Mouse (Mus musculus): ENCODE measurements around the gene Slc12a5. TPM values are rescaled to one million over a fixed set of nuclear protein-coding genes. Genes with fewer than 3 reads are reported as not detected.

Gene Slc12a5
- polyA plus RNA-seq, 1 experiment from 2014 or later = 1.3 TPM

DNA sequence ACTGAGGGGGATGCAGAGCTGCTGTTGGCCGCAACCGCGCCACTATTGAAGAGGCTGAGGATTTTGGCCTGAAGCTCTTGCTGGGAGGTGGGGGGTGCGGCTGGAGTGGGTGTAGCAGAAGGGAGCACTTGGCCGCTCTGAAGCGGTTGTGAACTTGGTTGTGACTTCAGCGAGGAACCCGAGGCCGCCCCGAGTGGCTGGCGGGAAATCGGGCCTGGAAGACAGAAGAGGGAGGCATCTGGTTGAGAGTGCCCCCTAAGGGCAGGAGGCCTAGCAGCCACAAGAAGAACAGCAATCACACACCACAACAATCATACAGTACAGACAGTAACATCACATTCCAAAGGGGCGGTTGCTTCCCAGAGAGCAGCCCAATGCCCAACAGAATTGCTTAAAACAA is 41.4 kb downstream of the Slc12a5 start:
- Histone ChIP-seq H3K36me3 (peaks cover 82% of the 10 kb centered on the region), H3K4me3 (no peak overlapping the region), H3K9ac (no peak overlapping the region), H3K27me3 (replicated peaks) (peaks cover 31% of the 10 kb centered on the region), H3K27ac (ENCODE audit: poor library complexity, severe bottlenecking) (no peak overlapping the region), H3K9me3 (replicated peaks) (no peaks in the 10 kb centered on the region), H3K4me1 (replicated peaks) (peaks cover 20% of the 10 kb centered on the region), H3K4me2 (no peak overlapping the region)
- no peak for ATAC-seq (ENCODE audit: insufficient number of reproducible peaks, low FRiP score)
- WGBS = 93% methylated on average over 13 of the region's 13 CpGs

- H3K9me3 ChIP-seq (replicated peaks) = no peaks in the 10 kb centered on the region
- no peak overlapping the region for H3K4me2 ChIP-seq
- peaks cover 8% of the 10 kb centered on the region for H3K4me1 ChIP-seq (replicated peaks)
- H3K9ac ChIP-seq = no peak overlapping the region
- H3K4me3 ChIP-seq = no peak overlapping the region
- peaks cover 94% of the 10 kb centered on the region for H3K36me3 ChIP-seq
- peaks cover 19% of the 10 kb centered on the region for H3K27me3 ChIP-seq (replicated peaks)
- H3K27ac ChIP-seq (ENCODE audit: poor library complexity, severe bottlenecking) = no peak overlapping the region
- no peak for ATAC-seq (ENCODE audit: insufficient number of reproducible peaks, low FRiP score)
- 93% methylated on average over 3 of the region's 3 CpGs for WGBS
Observed at GRCm38 (mm10) chr2:165003108-165003507, 42.5 kb downstream of the Slc12a5 start.

- 92% methylated on average over 10 of the region's 10 CpGs for WGBS
- Histone ChIP-seq H3K4me3 (no peak overlapping the region), H3K27me3 (replicated peaks) (peaks cover 8% of the 10 kb centered on the region), H3K27ac (ENCODE audit: poor library complexity, severe bottlenecking) (no peak overlapping the region), H3K9ac (no peak overlapping the region), H3K9me3 (replicated peaks) (no peaks in the 10 kb centered on the region), H3K36me3 (peaks cover 98% of the 10 kb centered on the region), H3K4me2 (no peak overlapping the region), H3K4me1 (replicated peaks) (no peaks in the 10 kb centered on the region)
- no peak for ATAC-seq (ENCODE audit: insufficient number of reproducible peaks, low FRiP score)
Observed at GRCm38 (mm10) chr2:165004237-165004636, 43.6 kb downstream of the Slc12a5 start.

- Histone ChIP-seq H3K4me2 (no peak overlapping the region), H3K27ac (ENCODE audit: poor library complexity, severe bottlenecking) (no peak overlapping the region), H3K9me3 (replicated peaks) (no peaks in the 10 kb centered on the region), H3K4me3 (no peak overlapping the region), H3K4me1 (replicated peaks) (no peaks in the 10 kb centered on the region), H3K27me3 (replicated peaks) (no peaks in the 10 kb centered on the region), H3K36me3 (peaks cover 100% of the 10 kb centered on the region), H3K9ac (no peak overlapping the region)
- WGBS = 95% methylated on average over 4 of the region's 4 CpGs
- no peak for ATAC-seq (ENCODE audit: insufficient number of reproducible peaks, low FRiP score)
Observed at GRCm38 (mm10) chr2:165006813-165007212, 46.2 kb downstream of the Slc12a5 start.

- Histone ChIP-seq H3K27me3 (replicated peaks) (no peaks in the 10 kb centered on the region), H3K4me2 (no peak overlapping the region), H3K4me1 (replicated peaks) (no peaks in the 10 kb centered on the region), H3K36me3 (peaks cover 100% of the 10 kb centered on the region), H3K27ac (ENCODE audit: poor library complexity, severe bottlenecking) (no peak overlapping the region), H3K9ac (no peak overlapping the region), H3K9me3 (replicated peaks) (no peaks in the 10 kb centered on the region), H3K4me3 (no peak overlapping the region)
- ATAC-seq (ENCODE audit: insufficient number of reproducible peaks, low FRiP score) = no peak
- whole genome bisulfite sequencing = 95% methylated on average over 1 of the region's 1 CpGs
Observed at GRCm38 (mm10) chr2:165007986-165008385, 47.4 kb downstream of the Slc12a5 start.

GRCm38 (mm10) chr2:165009161-165009560 is 48.6 kb downstream of the Slc12a5 start:
- no peak for ATAC-seq (ENCODE audit: insufficient number of reproducible peaks, low FRiP score)
- no peak overlapping the region for H3K27ac ChIP-seq (ENCODE audit: poor library complexity, severe bottlenecking)
- WGBS = 94% methylated on average over 14 of the region's 14 CpGs

DNA sequence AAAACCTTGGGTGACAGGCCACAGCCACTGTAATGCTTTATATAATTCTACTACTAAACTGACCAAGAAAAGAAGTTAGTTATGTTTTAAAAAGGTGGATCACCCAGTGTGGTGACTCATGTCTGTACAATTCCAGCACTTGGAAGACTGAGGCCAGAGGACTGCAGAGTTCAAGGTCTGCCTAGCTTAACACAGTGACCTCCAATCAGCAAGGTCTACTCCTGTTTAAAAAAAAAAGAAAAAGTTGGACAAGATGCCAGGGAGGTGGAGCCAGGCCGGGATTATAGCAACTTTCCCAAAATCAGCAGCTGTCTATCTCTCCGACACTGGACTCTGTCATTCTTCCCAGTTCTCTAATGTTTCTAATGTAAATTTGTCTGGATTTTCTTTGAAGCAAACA is 49.0 kb downstream of the Slc12a5 start:
- H3K27me3 ChIP-seq (replicated peaks) = no peaks in the 10 kb centered on the region
- WGBS = 81% methylated on average over 2 of the region's 2 CpGs
- no peak overlapping the region for H3K27ac ChIP-seq (ENCODE audit: poor library complexity, severe bottlenecking)
- no peak overlapping the region for H3K9ac ChIP-seq
- H3K9me3 ChIP-seq (replicated peaks) = no peaks in the 10 kb centered on the region
- no peak overlapping the region for H3K4me3 ChIP-seq
- H3K36me3 ChIP-seq = peaks cover 88% of the 10 kb centered on the region
- no peak for ATAC-seq (ENCODE audit: insufficient number of reproducible peaks, low FRiP score)
- no peaks in the 10 kb centered on the region for H3K4me1 ChIP-seq (replicated peaks)
- no peak overlapping the region for H3K4me2 ChIP-seq

More at GRCm38 (mm10) chr2:165009161-165009560, 48.6 kb downstream of the Slc12a5 start:
- Histone ChIP-seq H3K9ac (no peak overlapping the region), H3K4me1 (replicated peaks) (no peaks in the 10 kb centered on the region), H3K27me3 (replicated peaks) (no peaks in the 10 kb centered on the region), H3K4me3 (no peak overlapping the region), H3K36me3 (peaks cover 93% of the 10 kb centered on the region), H3K4me2 (no peak overlapping the region), H3K9me3 (replicated peaks) (no peaks in the 10 kb centered on the region)

- Histone ChIP-seq H3K27me3 (replicated peaks) (no peaks in the 10 kb centered on the region), H3K27ac (ENCODE audit: poor library complexity, severe bottlenecking) (no peak overlapping the region), H3K9ac (no peak overlapping the region), H3K4me3 (no peak overlapping the region), H3K9me3 (replicated peaks) (no peaks in the 10 kb centered on the region), H3K4me2 (no peak overlapping the region), H3K36me3 (peaks cover 81% of the 10 kb centered on the region), H3K4me1 (replicated peaks) (no peaks in the 10 kb centered on the region)
- WGBS = 68% methylated on average over 10 of the region's 10 CpGs
- ATAC-seq (ENCODE audit: insufficient number of reproducible peaks, low FRiP score) = no peak
Observed at GRCm38 (mm10) chr2:165010351-165010750, 49.7 kb downstream of the Slc12a5 start.

DNA sequence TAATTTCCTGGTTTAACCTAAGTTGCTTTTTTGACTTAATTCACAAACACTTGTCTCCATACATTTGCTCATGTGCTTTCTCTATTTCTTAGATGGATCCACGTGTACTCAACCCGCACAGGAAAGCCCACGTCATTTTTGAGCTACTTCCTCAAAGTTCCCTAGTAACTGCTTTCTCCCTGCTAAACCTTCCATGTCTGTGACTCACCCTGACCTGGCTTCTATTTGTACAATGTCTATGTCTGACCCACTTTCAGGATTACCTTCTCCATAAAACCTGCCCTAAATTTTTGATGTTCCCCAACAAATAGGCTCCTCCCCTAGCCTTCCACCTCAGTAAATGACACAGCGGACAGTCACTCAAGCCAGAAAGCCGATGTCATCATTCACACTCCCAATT is 54.3 kb downstream of the Slc12a5 start:
- Histone ChIP-seq H3K4me1 (replicated peaks) (no peaks in the 10 kb centered on the region), H3K4me2 (no peak overlapping the region), H3K9me3 (replicated peaks) (no peaks in the 10 kb centered on the region), H3K27ac (ENCODE audit: poor library complexity, severe bottlenecking) (no peak overlapping the region), H3K9ac (no peak overlapping the region), H3K4me3 (no peak overlapping the region), H3K27me3 (replicated peaks) (no peaks in the 10 kb centered on the region), H3K36me3 (peaks cover 41% of the 10 kb centered on the region)
- no peak for ATAC-seq (ENCODE audit: insufficient number of reproducible peaks, low FRiP score)
- WGBS = 88% methylated on average over 5 of the region's 5 CpGs

GRCm38 (mm10) chr2:165020490-165020889 is 59.9 kb downstream of the Slc12a5 start:
- Histone ChIP-seq H3K4me3 (no peak overlapping the region), H3K9me3 (replicated peaks) (no peaks in the 10 kb centered on the region), H3K4me2 (no peak overlapping the region), H3K27me3 (replicated peaks) (no peaks in the 10 kb centered on the region), H3K27ac (ENCODE audit: poor library complexity, severe bottlenecking) (no peak overlapping the region), H3K36me3 (peaks cover 25% of the 10 kb centered on the region), H3K9ac (no peak overlapping the region), H3K4me1 (replicated peaks) (no peaks in the 10 kb centered on the region)
- WGBS = 84% methylated on average over 3 of the region's 3 CpGs
- ATAC-seq (ENCODE audit: insufficient number of reproducible peaks, low FRiP score) = no peak

DNA sequence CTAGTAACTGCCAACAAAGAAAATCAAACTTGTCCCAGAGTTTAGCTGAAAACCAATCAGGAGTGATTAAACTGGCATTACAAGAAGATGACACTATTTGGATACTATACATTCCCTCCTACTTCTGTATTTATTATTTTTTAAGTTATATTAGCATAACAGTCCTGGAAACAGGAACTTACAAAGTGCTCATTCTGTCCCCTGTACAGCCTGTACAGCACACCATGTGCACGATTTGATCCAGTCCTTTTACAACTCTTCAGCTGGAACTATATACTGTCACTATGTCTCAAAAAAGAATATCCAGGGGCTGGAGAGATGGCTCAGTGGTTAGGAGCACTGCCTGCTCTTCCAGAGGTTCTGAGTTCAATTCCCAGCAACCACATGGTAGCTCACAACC is 66.6 kb downstream of the Slc12a5 start:
- Histone ChIP-seq H3K27me3 (replicated peaks) (no peaks in the 10 kb centered on the region), H3K4me2 (no peak overlapping the region), H3K27ac (ENCODE audit: poor library complexity, severe bottlenecking) (no peak overlapping the region), H3K9me3 (replicated peaks) (no peaks in the 10 kb centered on the region), H3K9ac (no peak overlapping the region), H3K4me3 (no peak overlapping the region), H3K4me1 (replicated peaks) (peaks cover 14% of the 10 kb centered on the region; the same call in 1 of the 2 replicates), H3K36me3 (peaks cover 8% of the 10 kb centered on the region)
- no peak for ATAC-seq (ENCODE audit: insufficient number of reproducible peaks, low FRiP score)
- WGBS = 81% methylated on average over 1 of the region's 1 CpGs

DNA sequence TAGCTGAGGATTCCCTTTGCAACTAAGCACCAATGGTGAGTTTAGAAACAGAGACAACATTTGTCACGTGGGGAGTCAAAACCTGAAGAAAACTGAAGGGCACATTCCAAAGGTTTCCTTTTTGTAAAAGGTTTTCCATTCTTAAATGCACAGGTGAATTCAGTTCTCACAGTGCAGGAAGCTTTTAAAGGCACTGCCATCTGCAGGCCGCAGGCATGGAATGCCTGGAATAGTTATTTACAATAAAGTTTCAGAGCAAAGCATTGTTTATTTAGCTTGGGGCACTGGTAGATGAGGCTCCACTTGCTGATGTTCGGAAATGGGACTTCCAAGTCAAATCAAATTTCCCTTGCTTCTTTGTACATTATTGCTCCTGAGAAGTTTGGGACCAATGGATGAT is 71.9 kb downstream of the Slc12a5 start:
- Histone ChIP-seq H3K9ac (no peak overlapping the region), H3K4me2 (no peak overlapping the region), H3K4me1 (replicated peaks) (peaks cover 27% of the 10 kb centered on the region), H3K9me3 (replicated peaks) (no peaks in the 10 kb centered on the region), H3K4me3 (no peak overlapping the region), H3K27ac (ENCODE audit: poor library complexity, severe bottlenecking) (no peak overlapping the region), H3K36me3 (no peaks in the 10 kb centered on the region), H3K27me3 (replicated peaks) (no peaks in the 10 kb centered on the region)
- ATAC-seq (ENCODE audit: insufficient number of reproducible peaks, low FRiP score) = no peak
- WGBS = 64% methylated on average over 3 of the region's 3 CpGs
